In genomic region chr10:125981938-125982337, GRCm38 (mm10) we compare ENCODE assay signal across 19 mouse cellular contexts. TPM values are rescaled to one million over a fixed set of nuclear protein-coding genes. Genes with fewer than 3 reads are reported as not detected.
A peak's percentile ranks its signal among the peaks of the same experiment; 100 is the strongest.
DNase-seq lines count a peak whose midpoint lies in the region; ATAC-seq and TF ChIP-seq lines count a peak whose summit lies in the region.
"Had no signal": no experiment of that assay in that cellular context is flagged by ENCODE, and none has a peak within 500 bp of the region (broad histone marks: within the 10 kb centered on the region; RNA-seq: fewer than 3 reads in every experiment).

No protein-coding gene starts in this region.

- H3K9me3 ChIP-seq in hindbrain, postnatal 0 days (ENCODE audit: low read length), result no peaks in the 10 kb centered on the region
- no peaks in the 10 kb centered on the region for H3K9me3 ChIP-seq in hindbrain, embryonic 16.5 days (ENCODE audit: control insufficient read depth, low read length)
- H3K9me3 ChIP-seq in midbrain, postnatal 0 days (ENCODE audit: low read length), result no peaks in the 10 kb centered on the region
- no peaks in the 10 kb centered on the region for H3K9me3 ChIP-seq in midbrain, embryonic 15.5 days
- H3K9me3 ChIP-seq: heart, embryonic 15.5 days; hindbrain, embryonic 10.5 days had no signal

- peak overlapping the region; percentile 41; the same call in 1 of the 2 replicates for H3K27ac ChIP-seq in hindbrain, postnatal 0 days
- H3K27ac ChIP-seq in hindbrain, embryonic 16.5 days (ENCODE audit: low read depth, low read length), result no peak overlapping the region
- no peak overlapping the region for H3K27ac ChIP-seq in midbrain, postnatal 0 days (ENCODE audit: low read depth, low read length)
- no peak overlapping the region for H3K27ac ChIP-seq in midbrain, embryonic 15.5 days
- H3K27ac ChIP-seq: heart, embryonic 15.5 days; hindbrain, embryonic 10.5 days; liver, embryonic 14.5 days had no signal

- ATAC-seq in hindbrain, postnatal 0 days, result 0 out of 2 replicates have a peak, but pooled peaks have one; percentile 51
- no peak; the same call in 1 of the 2 replicates for ATAC-seq in hindbrain, embryonic 16.5 days
- no peak for ATAC-seq in midbrain, postnatal 0 days (ENCODE audit: low FRiP score)
- ATAC-seq in midbrain, embryonic 15.5 days (replicated peaks), result no peak
- ATAC-seq: forebrain, embryonic 16.5 days had no signal

- peak; percentile 27 to 52 for DNase-seq in cerebellum, postnatal 10 days
- no peak for DNase-seq in cerebellum, postnatal 25 days
- no peak for DNase-seq in hindbrain, postnatal 0 days (ENCODE audit: low spot score)
- DNase-seq in midbrain, postnatal 0 days (ENCODE audit: low spot score), result peak; percentile 42
- DNase-seq in thymus, postnatal 25 days, result no peak
- DNase-seq in T-cell, adult 2 months (ENCODE audit: low spot score), result no peak
- DNase-seq: adrenal gland, postnatal 36 days; cerebellum, adult 18-20 months; kidney, adult 2 months; kidney, postnatal 25 days; retina, postnatal 1 day; thymus, postnatal 36 days had no signal

- H3K36me3 ChIP-seq in hindbrain, postnatal 0 days (ENCODE audit: insufficient read depth, low read length), result no peaks in the 10 kb centered on the region
- H3K36me3 ChIP-seq in hindbrain, embryonic 16.5 days (ENCODE audit: control insufficient read depth, insufficient read depth, low read length), result no peaks in the 10 kb centered on the region
- no peaks in the 10 kb centered on the region for H3K36me3 ChIP-seq in midbrain, postnatal 0 days (ENCODE audit: insufficient read depth, low read length)
- no peaks in the 10 kb centered on the region for H3K36me3 ChIP-seq in midbrain, embryonic 15.5 days (replicated peaks)
- H3K36me3 ChIP-seq: heart, embryonic 15.5 days had no signal

- WGBS in hindbrain, postnatal 0 days, result 72% methylated on average over 5 of the region's 5 CpGs
- 90% methylated on average over 5 of the region's 5 CpGs for WGBS in hindbrain, embryonic 16.5 days
- 85% methylated on average over 5 of the region's 5 CpGs for WGBS in midbrain, postnatal 0 days
- WGBS in midbrain, embryonic 15.5 days, result 93% methylated on average over 5 of the region's 5 CpGs

- TF ChIP-seq CTCF in hindbrain, postnatal 0 days (IDR thresholded peaks at IDR 0.05; ENCODE audit: low read depth), result no peak
- TF ChIP-seq CTCF in midbrain, postnatal 0 days (IDR thresholded peaks at IDR 0.05), result no peak

- no peak overlapping the region for H3K4me2 ChIP-seq in hindbrain, postnatal 0 days (ENCODE audit: low read depth, low read length)
- H3K4me2 ChIP-seq in hindbrain, embryonic 16.5 days (ENCODE audit: low read length), result no peak overlapping the region
- no peak overlapping the region for H3K4me2 ChIP-seq in midbrain, postnatal 0 days (ENCODE audit: low read depth, low read length, poor library complexity, severe bottlenecking)
- no peak overlapping the region for H3K4me2 ChIP-seq in midbrain, embryonic 15.5 days
- H3K4me2 ChIP-seq: heart, embryonic 15.5 days had no signal

- H3K27me3 ChIP-seq in hindbrain, postnatal 0 days (ENCODE audit: insufficient read depth, low read length), result no peaks in the 10 kb centered on the region
- no peaks in the 10 kb centered on the region for H3K27me3 ChIP-seq in hindbrain, embryonic 16.5 days (replicated peaks; ENCODE audit: control insufficient read depth, insufficient read depth, low read length)
- H3K27me3 ChIP-seq in midbrain, postnatal 0 days (ENCODE audit: insufficient read depth, low read length), result no peaks in the 10 kb centered on the region
- no peaks in the 10 kb centered on the region for H3K27me3 ChIP-seq in midbrain, embryonic 15.5 days (replicated peaks)
- H3K27me3 ChIP-seq: heart, embryonic 15.5 days had no signal

- no peak overlapping the region for H3K9ac ChIP-seq in hindbrain, postnatal 0 days (replicated peaks; ENCODE audit: low read length)
- no peak overlapping the region for H3K9ac ChIP-seq in hindbrain, embryonic 16.5 days (ENCODE audit: low read depth, low read length)
- H3K9ac ChIP-seq in midbrain, postnatal 0 days (replicated peaks; ENCODE audit: low read length, poor library complexity, severe bottlenecking), result no peak overlapping the region
- H3K9ac ChIP-seq in midbrain, embryonic 15.5 days, result no peak overlapping the region
- H3K9ac ChIP-seq: heart, embryonic 15.5 days; liver, embryonic 14.5 days had no signal

- H3K4me1 ChIP-seq in hindbrain, postnatal 0 days (ENCODE audit: insufficient read depth, low read length), result no peaks in the 10 kb centered on the region
- no peaks in the 10 kb centered on the region for H3K4me1 ChIP-seq in hindbrain, embryonic 16.5 days (ENCODE audit: control insufficient read depth, insufficient read depth, low read depth, low read length)
- H3K4me1 ChIP-seq in midbrain, postnatal 0 days (ENCODE audit: insufficient read depth, low read length), result no peaks in the 10 kb centered on the region
- no peaks in the 10 kb centered on the region for H3K4me1 ChIP-seq in midbrain, embryonic 15.5 days
- H3K4me1 ChIP-seq: heart, embryonic 15.5 days had no signal

- H3K4me3 ChIP-seq in hindbrain, postnatal 0 days (ENCODE audit: low read length), result no peak overlapping the region
- no peak overlapping the region for H3K4me3 ChIP-seq in hindbrain, embryonic 16.5 days (ENCODE audit: low read length)
- no peak overlapping the region for H3K4me3 ChIP-seq in midbrain, postnatal 0 days (ENCODE audit: low read depth, low read length)
- H3K4me3 ChIP-seq in midbrain, embryonic 15.5 days, result no peak overlapping the region
- H3K4me3 ChIP-seq: erythroblast, embryonic 14.5 days; heart, embryonic 15.5 days; hindbrain, embryonic 10.5 days had no signal

RNA-seq across cellular contexts. Expression of gene Lrig3, which starts 16.0 kb away (rescaled TPM):
- total RNA-seq in hindbrain, postnatal 0 days (2014; rRNA removed), result 12.7 and 16.3 TPM in 2 replicates
- 3.7 and 4.8 TPM in 2 replicates for polyA plus RNA-seq in hindbrain, postnatal 0 days (2015; fragmentation: Nextera tagmentation; extraction: Ambion mirVana)
- 3.3 and 3.7 TPM in 2 replicates for polyA plus RNA-seq in hindbrain, embryonic 16.5 days (2015; fragmentation: Nextera tagmentation; extraction: Ambion mirVana)
- 5.8 and 7.5 TPM in 2 replicates for total RNA-seq in midbrain, postnatal 0 days (2014; rRNA removed)
- 1.6 and 2.3 TPM in 2 replicates for polyA plus RNA-seq in midbrain, postnatal 0 days (2015; fragmentation: Nextera tagmentation; extraction: Ambion mirVana)
- 4.0 and 4.1 TPM in 2 replicates for polyA plus RNA-seq in midbrain, embryonic 15.5 days (2015; fragmentation: Nextera tagmentation; extraction: Ambion mirVana)
- polyA plus RNA-seq: erythroblast, embryonic 14.5 days had no signal

Comparison
In these comparisons a context has a peak if more than half of its experiments do, and no peak if none do; other contexts are left out.
1. DNase-seq: peak in cerebellum, postnatal 10 days (2 of 2) and midbrain, postnatal 0 days (single experiment); none in cerebellum, postnatal 25 days (0 of 2), hindbrain, postnatal 0 days (single experiment), thymus, postnatal 25 days (single experiment) and T-cell, adult 2 months (single experiment).